Mouse (Mus musculus): ENCODE measurements around the gene Atp8a2.

Atp8a2 gene

GRCm38 (mm10) chr14:60152373-60152772 is 44.6 kb downstream of the Atp8a2 start:
- DNase-seq (ENCODE audit: low spot score in 2 of 2) = no peak

DNA sequence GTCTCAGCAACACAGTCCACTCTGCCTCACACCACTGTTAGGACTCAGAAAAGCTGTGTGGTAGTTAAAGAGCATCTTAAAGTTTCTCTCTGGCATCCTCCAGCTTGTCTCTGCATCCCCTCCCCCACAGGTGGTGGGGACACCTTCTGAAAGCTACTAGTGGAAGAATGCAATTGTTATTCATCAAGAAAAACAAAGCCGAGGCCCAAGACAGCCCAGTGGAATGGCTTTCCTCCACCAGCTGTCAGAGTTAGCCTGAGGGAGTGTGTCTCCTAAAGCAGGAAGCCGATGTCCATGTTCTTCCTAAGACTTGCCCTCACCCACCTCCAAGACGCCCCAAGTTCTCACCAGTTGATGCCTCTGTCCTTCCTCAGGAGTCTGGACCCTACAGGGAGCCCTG is 48.1 kb downstream of the Atp8a2 start:
- no peak for DNase-seq (ENCODE audit: low spot score in 2 of 2)

GRCm38 (mm10) chr14:60143234-60143633 is 53.7 kb downstream of the Atp8a2 start:
- DNase-seq (ENCODE audit: low spot score in 2 of 2) = no peak

DNA sequence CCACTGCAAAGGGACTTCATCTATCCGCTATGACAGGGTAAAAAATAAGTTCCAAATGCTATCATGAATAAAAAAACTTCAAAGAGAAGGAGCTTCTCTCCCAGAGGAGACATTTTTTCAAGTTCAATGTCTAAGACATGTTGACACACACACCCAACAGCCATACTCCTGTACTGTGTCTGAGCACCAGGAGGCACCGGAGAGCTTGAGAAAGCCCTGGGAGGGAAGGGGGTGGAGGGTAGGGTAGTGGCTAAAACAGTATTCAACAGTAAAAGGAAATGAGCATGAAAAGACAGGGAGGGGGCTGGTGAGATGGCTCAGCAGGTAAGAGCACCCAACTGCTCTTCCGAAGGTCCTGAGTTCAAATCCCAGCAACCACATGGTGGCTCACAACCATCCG is 58.6 kb downstream of the Atp8a2 start:
- DNase-seq (ENCODE audit: low spot score in 2 of 2) = no peak

- no peak for DNase-seq (ENCODE audit: low spot score in 2 of 2)
Observed at GRCm38 (mm10) chr14:60137812-60138211, 59.2 kb downstream of the Atp8a2 start.

- no peak for DNase-seq (ENCODE audit: low spot score in 2 of 2)
Observed at GRCm38 (mm10) chr14:60135801-60136200, 61.2 kb downstream of the Atp8a2 start.

GRCm38 (mm10) chr14:60134720-60135119 is 62.3 kb downstream of the Atp8a2 start:
- no peak for DNase-seq (ENCODE audit: low spot score in 2 of 2)

- no peak for DNase-seq (ENCODE audit: low spot score in 2 of 2)
Observed at GRCm38 (mm10) chr14:60131196-60131876, 65.6 kb downstream of the Atp8a2 start.

GRCm38 (mm10) chr14:60129564-60129963 is 67.4 kb downstream of the Atp8a2 start:
- no peak for DNase-seq (ENCODE audit: low spot score in 2 of 2)

GRCm38 (mm10) chr14:60125202-60125601 is 71.8 kb downstream of the Atp8a2 start:
- peak; percentile 13 to 32 for DNase-seq (ENCODE audit: low spot score in 2 of 2)

GRCm38 (mm10) chr14:60121572-60121971 is 75.4 kb downstream of the Atp8a2 start:
- DNase-seq (ENCODE audit: low spot score in 2 of 2) = no peak

GRCm38 (mm10) chr14:60117792-60118585 is 79.0 kb downstream of the Atp8a2 start:
- no peak for DNase-seq (ENCODE audit: low spot score in 2 of 2)

- peak; percentile 18 to 31 for DNase-seq (ENCODE audit: low spot score in 2 of 2)
Observed at GRCm38 (mm10) chr14:60086808-60087725, 109.9 kb downstream of the Atp8a2 start.

GRCm38 (mm10) chr14:60086254-60086807 is 110.6 kb downstream of the Atp8a2 start:
- no peak for DNase-seq (ENCODE audit: low spot score in 2 of 2)

GRCm38 (mm10) chr14:60082771-60083170 is 114.2 kb downstream of the Atp8a2 start:
- no peak for DNase-seq (ENCODE audit: low spot score in 2 of 2)

DNA sequence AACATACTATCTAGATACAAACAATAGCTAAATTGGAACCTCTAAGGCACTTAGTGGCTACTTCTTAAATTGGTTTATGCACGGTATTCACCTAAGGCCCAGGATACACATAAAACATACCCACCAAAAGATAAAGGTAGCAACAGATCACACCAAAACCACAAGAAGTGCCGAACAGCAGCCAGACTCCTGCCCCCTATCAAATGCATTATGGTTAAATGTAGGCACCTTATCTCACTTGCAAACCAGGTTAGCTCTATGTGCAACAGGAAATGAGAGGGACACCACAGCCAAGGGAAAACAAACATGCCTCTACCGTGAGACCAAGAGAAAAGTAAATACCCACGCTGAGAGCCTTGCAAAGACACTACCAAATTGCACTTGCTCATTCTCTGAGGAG is 124.5 kb downstream of the Atp8a2 start:
- no peak for DNase-seq (ENCODE audit: low spot score in 2 of 2)

GRCm38 (mm10) chr14:60065186-60065585 is 131.8 kb downstream of the Atp8a2 start:
- no peak for DNase-seq (ENCODE audit: low spot score in 2 of 2)

GRCm38 (mm10) chr14:60061023-60061422 is 136.0 kb downstream of the Atp8a2 start:
- DNase-seq (ENCODE audit: low spot score in 2 of 2) = no peak

GRCm38 (mm10) chr14:60058867-60059266 is 138.1 kb downstream of the Atp8a2 start:
- DNase-seq (ENCODE audit: low spot score in 2 of 2) = no peak

DNA sequence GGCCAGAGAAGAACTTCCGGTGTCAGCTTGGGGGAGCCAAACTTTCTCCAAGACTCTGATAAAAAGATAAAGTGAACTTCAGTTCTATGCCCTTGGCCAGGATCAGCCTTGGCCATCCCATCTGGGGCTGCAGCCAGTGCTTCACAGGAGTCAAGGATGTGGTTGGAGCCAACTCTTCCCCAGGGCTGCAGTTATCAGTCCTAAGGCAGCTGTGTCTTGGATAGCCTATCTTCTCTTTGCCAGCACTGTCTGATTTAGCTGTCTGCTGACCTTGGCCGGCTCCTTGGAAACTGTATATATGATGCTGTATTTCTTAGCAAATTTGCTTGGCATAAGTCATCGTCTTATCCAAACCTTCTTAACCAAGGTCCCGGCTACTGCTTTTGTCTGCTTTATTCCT is 141.7 kb downstream of the Atp8a2 start:
- no peak for DNase-seq (ENCODE audit: low spot score in 2 of 2)

GRCm38 (mm10) chr14:60030666-60031065 is 166.3 kb downstream of the Atp8a2 start:
- DNase-seq (ENCODE audit: low spot score in 2 of 2) = no peak

DNA sequence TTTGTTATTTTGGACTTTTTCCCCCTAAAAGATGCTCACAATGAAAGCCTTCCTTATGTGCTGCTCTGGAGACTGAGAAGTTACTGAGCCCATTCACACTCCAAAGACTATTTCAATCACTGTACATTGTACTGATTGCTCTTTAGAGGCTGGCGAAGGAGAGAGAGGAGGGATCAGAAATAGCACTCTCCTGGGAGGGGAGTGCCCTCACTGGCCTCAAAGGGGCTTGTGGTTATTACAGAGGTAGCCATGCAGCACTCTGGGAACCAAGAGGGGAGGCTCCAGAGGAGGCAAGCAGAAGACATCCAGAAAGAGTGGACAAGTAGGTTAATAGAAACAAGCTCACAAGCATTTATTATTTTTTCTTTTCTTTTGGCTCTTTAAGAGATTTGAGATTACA is 169.8 kb downstream of the Atp8a2 start:
- no peak for DNase-seq (ENCODE audit: low spot score in 2 of 2)
